Mouse (Mus musculus): ENCODE measurements around the gene Sox2.

DNA sequence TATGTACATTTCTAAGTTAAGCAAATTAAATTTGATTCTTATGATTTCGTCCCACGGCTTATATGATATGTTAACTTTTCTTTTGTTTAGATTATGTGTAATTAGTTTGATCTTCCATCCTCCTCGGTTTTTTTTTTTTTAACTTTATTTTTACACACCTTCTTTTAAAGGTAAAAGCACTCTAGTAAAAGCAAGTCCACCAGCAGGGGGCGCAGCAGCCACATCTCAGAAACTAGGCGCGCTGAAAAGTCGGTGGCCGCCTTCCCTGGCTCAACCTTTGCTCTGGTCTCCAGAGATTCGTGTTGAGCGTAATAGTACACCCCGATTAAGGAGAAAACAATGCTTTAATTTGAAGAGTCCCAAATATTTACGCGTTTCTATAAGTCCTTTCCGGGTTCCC, 2.5 kb upstream of the Sox2 start:
- peak; percentile 61; the same call in 1 of the 2 replicates for TF ChIP-seq CTCF (IDR thresholded peaks at IDR 0.05; ENCODE audit: control insufficient read depth, insufficient read depth, insufficient replicate concordance, low read depth, low read length)
- no peak for TF ChIP-seq POLR2A (IDR thresholded peaks at IDR 0.05; ENCODE audit: control insufficient read depth, low read depth, low read length)
